Mouse (Mus musculus) cortical plate, adult 2 months (tissue): ENCODE data around the gene Cmip.

Experiments used
- CTCF ChIP-seq: fragments of 200-500 bp; IDR thresholded peaks from 2 replicates; pipeline ENCODE4 v1.5.1; 2011; ENCODE audit warnings: mild to moderate bottlenecking, control low read depth, low read length; ENCODE audit not compliant: insufficient read depth; ENCODE audit errors: extremely low read depth
- POLR2A ChIP-seq: fragments of 200-500 bp; IDR thresholded peaks from 2 replicates; pipeline ENCODE4 v1.6.1; 2011; ENCODE audit warnings: mild to moderate bottlenecking, low read length, control low read depth; ENCODE audit not compliant: insufficient read depth; ENCODE audit errors: extremely low read depth

- no peak for TF ChIP-seq CTCF
- TF ChIP-seq POLR2A = no peak
Observed at GRCm38 (mm10) chr8:117244601-117245000, 12.3 kb upstream of the Cmip start.
